Mouse (Mus musculus) 416B (cell line): ENCODE measurements at regions not wholly inside any gene's neighbourhood (a gene's known extent, or its start where the extent isn't known, plus 50 kb on each side); places are given as distances from the start of the nearest gene placed in this dataset.

Experiments used
- DNase-seq: peaks from one replicate; pipeline ENCODE4 v3.0.0; 2011; ENCODE audit warnings: low read depth

- DNase-seq, result no peak
These were observed 477.8 kb downstream of the Efnb2 start for GRCm38 (mm10) chr8:8183233-8183622.

- DNase-seq, result no peak
These were observed 478.3 kb downstream of the Efnb2 start for GRCm38 (mm10) chr8:8182616-8183232.

GRCm38 (mm10) chr8:8182108-8182507, 478.9 kb downstream of the Efnb2 start:
- no peak for DNase-seq

DNA sequence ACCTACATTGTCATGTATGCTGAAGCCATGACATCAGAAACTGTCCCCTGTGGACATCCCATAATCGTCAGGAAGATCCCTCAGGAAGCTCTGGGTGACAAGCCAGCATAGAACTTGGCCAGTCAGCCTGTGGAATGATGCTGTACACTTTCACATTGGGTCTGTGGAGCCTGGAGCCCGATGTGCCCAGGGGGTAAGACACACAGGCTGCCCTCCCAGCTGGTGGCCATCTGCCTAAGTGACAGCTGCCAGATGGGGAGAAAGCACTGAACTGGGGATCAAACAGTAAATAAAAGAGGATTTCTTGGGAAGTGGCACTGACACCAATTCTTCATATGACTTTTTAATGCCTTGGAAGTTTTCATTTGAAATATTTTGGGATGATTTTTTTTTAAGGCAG, 486.8 kb downstream of the Efnb2 start:
- DNase-seq, result no peak

DNA sequence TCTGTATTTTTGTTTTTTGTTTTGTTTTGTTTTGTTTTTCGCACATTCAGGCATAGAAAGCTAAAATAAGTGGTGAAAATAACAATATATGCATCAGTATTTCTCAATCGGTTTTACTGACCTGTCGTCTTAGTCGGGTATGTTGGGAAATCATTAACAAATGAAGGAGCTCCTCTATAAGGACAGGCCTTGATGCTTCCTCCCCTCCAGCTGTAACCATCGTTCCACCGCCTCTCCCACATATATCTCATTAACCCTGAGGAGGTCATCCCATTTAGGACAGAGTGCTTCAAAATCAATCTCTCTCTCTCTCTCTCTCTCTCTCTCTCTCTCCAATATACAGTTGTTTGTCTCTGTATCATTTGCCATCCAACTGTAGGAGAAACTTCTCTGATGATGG, 492.4 kb downstream of the Efnb2 start:
- DNase-seq, result no peak

DNA sequence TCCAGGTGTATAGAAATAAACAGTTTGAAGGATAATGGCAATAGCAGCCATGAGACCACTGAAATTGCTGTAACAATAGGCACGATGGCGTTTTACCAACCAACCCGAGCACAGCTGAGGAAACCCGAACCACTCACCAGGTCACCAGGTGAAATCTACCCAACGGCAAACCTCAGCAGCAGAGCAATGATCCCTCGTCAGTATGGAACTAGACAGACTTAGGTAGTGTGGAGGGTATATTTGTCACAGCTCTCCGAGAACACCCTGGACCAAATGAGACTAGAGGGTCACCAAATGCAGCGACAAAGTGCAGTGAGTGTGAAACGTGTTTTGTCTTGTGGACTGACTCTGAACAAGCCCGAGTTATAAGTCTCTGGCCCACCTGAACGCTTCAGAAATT, 492.8 kb downstream of the Efnb2 start:
- no peak for DNase-seq

- no peak for DNase-seq
These were observed 513.5 kb downstream of the Efnb2 start for GRCm38 (mm10) chr8:8147527-8147926.

- no peak for DNase-seq
These were observed 518.0 kb downstream of the Efnb2 start for GRCm38 (mm10) chr8:8142933-8143495.

- DNase-seq, result no peak
These were observed 518.6 kb downstream of the Efnb2 start for GRCm38 (mm10) chr8:8142461-8142860.

DNA sequence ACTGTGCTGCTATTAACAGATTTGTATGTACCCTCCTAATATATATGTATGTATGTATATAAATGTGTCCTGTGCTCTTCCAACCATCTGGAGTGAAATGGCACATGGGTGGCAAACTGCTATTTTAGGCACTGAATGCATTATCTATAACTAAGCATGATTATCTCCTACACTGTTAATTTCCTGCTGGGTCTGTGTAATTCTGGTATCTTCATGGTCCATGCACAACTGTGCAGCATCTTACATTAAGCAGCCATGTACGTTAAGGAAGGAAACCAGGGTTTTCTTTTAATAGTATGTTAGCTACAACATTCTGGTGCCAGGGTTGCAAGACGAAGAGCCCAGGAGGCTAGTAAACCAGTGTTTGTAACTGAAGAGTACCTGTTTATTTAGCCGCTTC, 521.3 kb downstream of the Efnb2 start:
- no peak for DNase-seq

GRCm38 (mm10) chr8:8133001-8133785, 527.8 kb downstream of the Efnb2 start:
- no peak for DNase-seq

- no peak for DNase-seq
These were observed 529.1 kb downstream of the Efnb2 start for GRCm38 (mm10) chr8:8131961-8132376.

- no peak for DNase-seq
These were observed 530.2 kb downstream of the Efnb2 start for GRCm38 (mm10) chr8:8130806-8131205.

GRCm38 (mm10) chr8:8115595-8116429, 545.2 kb downstream of the Efnb2 start:
- DNase-seq, result no peak

- no peak for DNase-seq
These were observed 546.4 kb downstream of the Efnb2 start for GRCm38 (mm10) chr8:8114604-8115003.

GRCm38 (mm10) chr8:8109785-8110350, 551.2 kb downstream of the Efnb2 start:
- no peak for DNase-seq

DNA sequence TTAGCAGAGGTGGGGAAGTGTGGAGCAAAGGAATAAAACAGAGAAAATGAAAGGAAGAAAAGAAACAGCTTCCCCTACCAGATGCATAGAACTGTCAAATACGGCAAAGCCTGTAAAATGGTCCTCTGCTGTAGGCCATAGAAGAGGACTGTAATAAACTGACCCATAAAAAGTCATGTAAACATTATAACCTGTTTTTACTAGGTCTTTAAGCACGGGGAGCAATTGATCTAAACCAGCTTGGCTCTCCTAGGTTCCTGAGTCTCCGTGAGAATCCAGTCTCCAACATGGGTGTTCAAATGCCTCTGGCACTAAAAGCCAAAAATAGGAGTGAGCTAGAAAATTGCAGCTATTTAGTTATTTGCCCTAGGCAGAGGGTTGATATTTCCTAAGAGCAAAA, 557.5 kb downstream of the Efnb2 start:
- DNase-seq, result no peak

DNA sequence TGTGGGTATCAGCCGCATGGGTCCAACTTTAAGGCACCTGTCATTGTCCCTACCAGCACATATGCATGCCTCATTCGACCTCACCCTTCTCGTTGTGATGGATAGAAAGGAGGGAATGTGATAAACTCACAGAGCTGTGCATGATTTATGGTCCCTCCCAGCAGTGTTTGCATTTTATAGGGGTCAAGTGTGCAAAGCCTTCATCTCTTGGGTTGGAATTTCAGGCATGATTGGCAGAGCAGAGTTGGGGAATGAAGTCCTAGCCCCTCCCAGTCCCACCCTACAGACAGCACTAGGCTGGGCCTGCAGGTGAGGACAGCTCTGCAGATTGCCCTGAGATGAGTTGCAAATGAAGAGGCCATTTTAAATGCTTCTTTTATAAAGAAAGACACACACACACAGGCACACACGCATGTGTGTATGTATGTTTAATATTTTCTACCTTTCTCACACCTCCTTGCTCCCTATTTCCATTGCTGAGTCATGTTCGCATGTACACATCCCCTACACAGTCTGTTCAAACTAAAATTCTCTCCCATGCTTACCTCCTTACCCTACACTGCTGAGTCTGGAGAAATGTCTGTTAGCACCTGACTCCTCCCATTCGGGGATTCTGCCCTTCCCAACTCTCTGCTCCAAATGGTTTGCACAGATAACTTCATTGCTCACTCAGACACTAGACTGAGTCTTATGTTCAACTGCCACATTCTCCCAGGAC, 558.9 kb downstream of the Efnb2 start:
- DNase-seq, result no peak

DNA sequence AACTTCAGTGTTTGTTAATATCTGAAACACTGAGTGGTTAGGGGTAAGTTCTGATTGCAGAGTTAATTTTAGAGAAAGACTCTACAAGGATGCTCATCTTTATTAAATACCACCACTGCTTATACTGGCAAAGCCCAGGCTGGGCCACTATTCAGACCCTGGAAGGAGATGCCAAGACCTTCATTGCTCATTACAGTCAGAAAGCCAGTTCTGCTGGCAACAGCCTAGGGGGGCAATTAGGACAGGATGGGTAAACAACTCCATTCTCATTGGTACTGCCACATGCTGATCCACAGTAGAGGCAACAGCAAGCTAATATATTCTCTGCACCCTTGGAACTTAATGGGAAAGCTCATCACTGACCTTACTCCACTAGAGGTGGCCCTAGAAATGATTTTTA, 568.5 kb downstream of the Efnb2 start:
- DNase-seq, result no peak

DNA sequence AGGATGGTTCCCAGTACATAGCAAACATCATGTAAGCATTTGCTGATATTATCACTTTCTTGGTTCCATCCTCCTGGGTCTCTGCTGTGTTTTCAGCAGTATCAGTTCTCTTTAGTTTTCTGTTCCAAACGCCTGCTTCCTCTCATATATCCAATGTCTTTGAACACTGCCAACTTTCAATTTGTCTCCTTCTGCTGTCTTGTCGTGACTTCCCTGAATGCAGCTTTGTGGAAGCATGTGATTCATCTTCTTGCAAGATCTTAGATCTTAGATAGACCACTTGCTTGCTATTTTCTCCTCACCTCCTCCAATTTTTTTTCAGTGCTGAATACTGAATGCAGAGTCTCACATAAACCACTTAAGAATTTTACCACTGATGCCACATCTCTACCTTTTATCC, 576.4 kb downstream of the Efnb2 start:
- DNase-seq, result no peak

DNA sequence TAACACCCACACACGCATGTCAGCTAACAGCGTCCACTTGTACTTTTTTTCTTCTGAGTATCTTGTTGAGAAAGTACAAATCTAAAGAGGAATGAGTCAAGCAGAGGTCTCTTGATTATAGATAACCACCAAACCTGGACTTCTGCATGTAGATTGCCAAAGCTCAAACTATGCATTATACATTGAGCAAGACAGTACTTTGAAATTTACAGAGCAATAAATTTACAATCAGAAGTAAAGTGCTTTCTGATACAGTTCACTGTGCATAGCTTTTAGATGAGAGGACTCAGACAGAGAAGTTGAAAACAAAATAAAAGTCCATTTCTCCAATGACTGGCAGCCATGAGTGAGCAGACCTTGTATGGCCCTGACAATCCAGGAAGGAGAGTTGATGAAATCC, 597.0 kb downstream of the Efnb2 start:
- no peak for DNase-seq
